Mouse (Mus musculus): ENCODE data around the gene Mthfd1.

Gene Mthfd1

GRCm38 (mm10) chr12:76360868-76361267, 105.8 kb downstream of the Mthfd1 start:
- DNase-seq (ENCODE audit: low spot score): no peak

- no peak for DNase-seq (ENCODE audit: low spot score)
Measured at GRCm38 (mm10) chr12:76361405-76362302, 106.6 kb downstream of the Mthfd1 start.

DNA sequence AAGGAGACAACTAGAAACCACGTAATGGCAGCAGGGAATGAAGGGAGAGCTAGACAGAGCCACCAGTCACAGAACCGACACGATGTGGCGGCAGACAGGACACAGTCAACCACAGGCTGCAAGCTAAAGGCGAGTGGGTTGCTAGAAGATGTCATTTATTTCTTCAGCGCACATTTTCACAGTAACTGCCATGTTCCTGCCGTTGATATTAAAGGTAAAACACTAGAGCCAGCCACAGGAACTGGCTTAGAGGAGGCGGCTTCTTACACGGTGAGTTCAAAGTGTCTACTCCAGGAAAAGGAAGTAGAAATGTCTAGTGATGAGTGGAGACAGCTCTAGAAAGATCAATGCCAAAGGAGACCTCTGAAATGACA, 107.2 kb downstream of the Mthfd1 start:
- no peak for DNase-seq (ENCODE audit: low spot score)

- no peak for DNase-seq (ENCODE audit: low spot score)
Measured at GRCm38 (mm10) chr12:76366276-76366675, 111.2 kb downstream of the Mthfd1 start.

- DNase-seq (ENCODE audit: low spot score): no peak
Measured at GRCm38 (mm10) chr12:76367096-76367995, 112.2 kb downstream of the Mthfd1 start.

DNA sequence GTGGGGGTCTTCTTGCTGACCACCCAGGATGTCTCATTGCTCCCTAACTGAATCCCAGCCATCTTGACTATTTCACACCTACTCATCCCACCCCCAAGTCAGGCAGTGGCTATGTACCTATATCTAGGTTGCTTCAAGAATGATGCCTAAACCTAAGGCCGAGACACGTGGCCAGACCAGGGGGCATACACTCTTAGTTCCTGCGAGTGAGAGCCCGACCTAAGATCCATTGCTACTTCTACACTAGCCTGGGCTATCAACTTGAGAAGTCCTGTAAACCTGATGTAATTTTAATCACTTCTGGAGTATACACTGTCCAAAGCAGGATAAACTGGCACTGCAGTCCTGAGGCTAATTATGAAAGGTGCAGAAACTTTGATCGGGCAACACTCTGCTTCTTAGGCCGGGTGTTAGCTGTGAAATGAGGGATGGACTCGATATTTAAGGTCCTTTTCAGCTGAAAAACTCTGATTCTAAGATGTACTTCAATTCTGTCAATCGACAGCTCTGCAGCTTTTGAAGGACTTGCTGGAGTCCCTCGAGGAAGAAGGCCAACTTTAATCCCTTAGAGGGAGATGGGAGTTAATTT, 113.2 kb downstream of the Mthfd1 start:
- DNase-seq (ENCODE audit: low spot score): no peak

GRCm38 (mm10) chr12:76368790-76369205, 113.7 kb downstream of the Mthfd1 start:
- no peak for DNase-seq (ENCODE audit: low spot score)
